Mouse (Mus musculus): ENCODE measurements around the gene Parm1.

Parm1 gene

DNA sequence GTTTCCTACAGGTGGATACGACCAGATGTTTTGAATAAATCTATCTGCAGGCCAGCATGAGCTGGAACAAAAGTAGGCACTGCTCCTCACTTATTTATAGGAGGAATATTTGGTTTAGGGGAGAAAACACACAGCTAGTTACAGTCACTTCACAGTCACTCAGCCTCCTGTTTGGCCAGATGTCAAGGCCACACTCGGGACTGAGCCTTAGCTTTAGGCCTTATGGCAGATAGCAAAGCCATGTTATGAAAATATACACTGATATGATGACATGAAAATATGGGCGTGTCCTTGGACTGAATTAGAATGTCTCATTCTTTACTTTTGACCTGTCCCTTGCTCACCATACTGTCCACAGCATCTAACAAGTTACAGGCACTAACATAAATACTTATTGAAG lies 137.8 kb downstream of the Parm1 start:
- H3K27me3 ChIP-seq (ENCODE audit: control insufficient read depth, insufficient read depth, low read length, poor library complexity, severe bottlenecking) = no peaks in the 10 kb centered on the region
- no peaks in the 10 kb centered on the region for H3K36me3 ChIP-seq (ENCODE audit: control insufficient read depth, insufficient read depth, low read length, poor library complexity, severe bottlenecking)
- DNase-seq (ENCODE audit: low read depth, low spot score) = no peak

DNA sequence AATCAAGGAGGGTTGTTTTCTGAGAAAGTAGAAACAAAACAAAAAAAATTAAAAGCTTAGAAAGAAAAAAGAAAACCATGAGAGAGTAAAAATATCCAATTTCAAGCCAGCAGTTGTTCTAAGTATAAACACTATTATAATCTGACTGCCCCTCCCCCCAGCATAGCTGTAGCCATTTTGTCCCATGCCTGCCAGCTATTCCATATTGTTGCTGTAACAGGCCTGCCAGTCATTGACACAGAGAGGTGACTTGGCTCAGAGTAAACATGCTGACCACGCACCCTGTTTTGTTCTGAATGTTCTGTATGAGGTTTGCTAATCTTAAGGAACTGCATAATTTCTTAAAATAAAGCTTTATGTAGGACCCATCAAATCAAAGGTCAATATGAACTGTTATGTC lies 145.3 kb downstream of the Parm1 start:
- DNase-seq (ENCODE audit: low read depth, low spot score) = no peak
- Histone ChIP-seq H3K27me3 (ENCODE audit: control insufficient read depth, insufficient read depth, low read length, poor library complexity, severe bottlenecking) (no peaks in the 10 kb centered on the region), H3K36me3 (ENCODE audit: control insufficient read depth, insufficient read depth, low read length, poor library complexity, severe bottlenecking) (no peaks in the 10 kb centered on the region)

DNA sequence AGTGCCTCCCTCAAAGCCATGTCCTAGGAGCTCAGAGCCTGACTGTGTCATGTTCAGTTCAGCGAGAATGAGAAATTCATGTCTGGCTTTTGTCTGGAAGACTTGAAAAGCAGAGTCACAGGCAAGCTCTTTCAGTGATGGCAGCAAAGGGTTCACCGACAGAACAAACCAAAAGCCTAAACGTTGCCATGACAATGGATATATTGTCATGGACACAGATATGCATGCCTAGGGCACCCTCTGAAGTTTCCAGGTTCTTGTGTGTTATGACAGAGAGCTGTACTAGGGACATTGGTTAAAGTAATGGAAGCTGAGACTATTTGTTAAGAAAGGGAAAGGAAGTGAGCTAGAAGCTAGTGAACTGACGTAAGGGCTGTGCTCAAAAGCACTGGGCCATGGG lies 149.7 kb downstream of the Parm1 start:
- no peak for DNase-seq (ENCODE audit: low read depth, low spot score)
- Histone ChIP-seq H3K27me3 (ENCODE audit: control insufficient read depth, insufficient read depth, low read length, poor library complexity, severe bottlenecking) (no peaks in the 10 kb centered on the region), H3K36me3 (ENCODE audit: control insufficient read depth, insufficient read depth, low read length, poor library complexity, severe bottlenecking) (no peaks in the 10 kb centered on the region)

DNA sequence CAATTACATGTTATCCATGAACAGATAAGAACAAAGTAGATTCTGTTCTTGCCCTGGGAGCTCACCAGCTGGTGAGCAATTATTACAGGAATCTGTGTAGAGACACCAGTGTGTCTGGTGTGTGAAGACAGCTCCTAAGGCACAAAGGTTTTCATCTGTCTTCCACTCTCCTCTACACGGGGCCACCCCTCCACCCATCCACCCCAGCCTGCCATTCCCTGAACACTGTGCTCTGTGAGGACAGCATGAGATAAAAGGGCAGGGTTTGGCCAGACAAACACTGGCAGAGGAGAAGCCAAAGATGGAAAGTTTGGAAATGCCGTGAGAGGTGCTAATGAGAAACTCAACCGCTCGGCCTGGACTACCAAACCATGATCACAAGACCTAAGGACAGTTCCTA lies 151.8 kb downstream of the Parm1 start:
- no peaks in the 10 kb centered on the region for H3K27me3 ChIP-seq (ENCODE audit: control insufficient read depth, insufficient read depth, low read length, poor library complexity, severe bottlenecking)
- DNase-seq (ENCODE audit: low read depth, low spot score) = no peak
- H3K36me3 ChIP-seq (ENCODE audit: control insufficient read depth, insufficient read depth, low read length, poor library complexity, severe bottlenecking) = no peaks in the 10 kb centered on the region
